Mouse (Mus musculus) megakaryocyte, embryonic 14.5 days (primary cell): Measurements from ENCODE around the gene Hrh1. TPM values are rescaled to one million over a fixed set of nuclear protein-coding genes. Genes with fewer than 3 reads are reported as not detected.

Source experiments
- H3K27me3 ChIP-seq: replicated peaks from 2 replicates; pipeline ENCODE3; 2012; ENCODE audit warnings: inconsistent platforms
- H3K36me3 ChIP-seq: replicated peaks from 2 replicates; pipeline ENCODE3; 2012; ENCODE audit warnings: low read length, inconsistent platforms, mixed read lengths
- H3K4me1 ChIP-seq: 2 replicates; pipeline ENCODE4 v1.6.1; 2012; ENCODE audit warnings: inconsistent platforms
- H3K4me3 ChIP-seq: replicated peaks from 2 replicates; pipeline ENCODE3; 2012; ENCODE audit warnings: moderate library complexity, mild to moderate bottlenecking, inconsistent platforms
- H3K9me3 ChIP-seq: 2 replicates; pipeline ENCODE4 v1.6.1; 2012; ENCODE audit warnings: inconsistent platforms
- FLI1 ChIP-seq: IDR thresholded peaks from 2 replicates; pipeline ENCODE4 v1.6.1; 2012; ENCODE audit warnings: low read length, inconsistent platforms, mixed read lengths
- GATA1 ChIP-seq: IDR thresholded peaks from 3 replicates; pipeline ENCODE4 v1.6.1; 2012; ENCODE audit warnings: mixed read lengths, low read length, inconsistent platforms, borderline replicate concordance
- polyA plus RNA-seq: library from polyadenylated mRNA; stranded (reverse); fragments of >175 nt; gene quantifications from 2 replicates; pipeline ENCODE4 v1.2.3, GENCODE M21; 2012; ENCODE audit warnings: low replicate concordance; ENCODE audit not compliant: insufficient read depth

Hrh1 gene
- polyA plus RNA-seq, 1 experiment, result not detected

DNA sequence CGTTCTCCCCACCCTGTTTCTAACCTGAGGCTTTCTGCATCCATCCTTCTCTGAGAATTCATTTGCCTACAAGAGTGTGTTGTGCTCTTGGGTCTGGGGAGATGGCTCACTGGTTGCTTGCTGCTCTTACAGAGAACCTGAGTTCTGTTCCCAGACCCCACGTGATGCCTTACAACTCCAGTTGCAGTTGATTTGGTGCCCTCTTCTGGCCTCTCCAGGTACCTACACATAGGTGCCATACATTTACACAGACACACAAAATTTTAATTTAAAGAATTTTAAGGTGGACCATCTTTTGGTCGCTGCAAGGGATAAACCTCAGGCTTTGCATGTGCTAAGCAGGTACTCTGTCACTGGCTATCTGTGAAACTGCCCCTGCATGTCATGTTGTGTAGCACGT, 57.5 kb downstream of the Hrh1 start:
- TF ChIP-seq GATA1 (no peak), FLI1 (no peak)
- Histone ChIP-seq H3K9me3 (peaks cover 19% of the 10 kb centered on the region), H3K4me3 (no peak overlapping the region), H3K27me3 (peaks cover 2% of the 10 kb centered on the region), H3K36me3 (no peaks in the 10 kb centered on the region), H3K4me1 (no peaks in the 10 kb centered on the region)

GRCm38 (mm10) chr6:114456255-114457042, 58.7 kb downstream of the Hrh1 start:
- Histone ChIP-seq H3K4me1 (no peaks in the 10 kb centered on the region), H3K9me3 (peaks cover 25% of the 10 kb centered on the region), H3K4me3 (no peak overlapping the region), H3K36me3 (no peaks in the 10 kb centered on the region), H3K27me3 (peaks cover 2% of the 10 kb centered on the region)
- TF ChIP-seq FLI1 (no peak), GATA1 (no peak)

DNA sequence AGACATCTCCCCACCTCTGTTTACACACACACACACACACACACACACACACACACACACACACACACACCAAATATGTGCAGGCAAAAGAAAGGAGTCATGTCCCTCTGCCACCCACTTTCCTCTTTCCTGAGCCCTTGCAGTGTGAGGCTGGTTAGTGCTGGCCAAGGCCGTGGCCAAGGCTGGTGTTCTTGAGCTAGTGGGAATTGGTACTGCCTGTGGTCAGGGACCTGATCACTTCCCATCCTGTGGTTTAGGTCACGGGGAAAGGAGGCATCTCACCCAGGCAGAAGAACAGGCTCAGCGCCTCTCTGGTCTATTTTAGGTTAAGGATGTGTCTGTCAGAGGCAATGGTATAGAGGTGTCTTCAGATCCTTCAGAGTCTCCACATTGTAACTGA, 59.6 kb downstream of the Hrh1 start:
- Histone ChIP-seq H3K4me3 (no peak overlapping the region), H3K4me1 (no peaks in the 10 kb centered on the region), H3K9me3 (peaks cover 26% of the 10 kb centered on the region), H3K36me3 (no peaks in the 10 kb centered on the region), H3K27me3 (peaks cover 2% of the 10 kb centered on the region)
- TF ChIP-seq GATA1 (no peak), FLI1 (no peak)

DNA sequence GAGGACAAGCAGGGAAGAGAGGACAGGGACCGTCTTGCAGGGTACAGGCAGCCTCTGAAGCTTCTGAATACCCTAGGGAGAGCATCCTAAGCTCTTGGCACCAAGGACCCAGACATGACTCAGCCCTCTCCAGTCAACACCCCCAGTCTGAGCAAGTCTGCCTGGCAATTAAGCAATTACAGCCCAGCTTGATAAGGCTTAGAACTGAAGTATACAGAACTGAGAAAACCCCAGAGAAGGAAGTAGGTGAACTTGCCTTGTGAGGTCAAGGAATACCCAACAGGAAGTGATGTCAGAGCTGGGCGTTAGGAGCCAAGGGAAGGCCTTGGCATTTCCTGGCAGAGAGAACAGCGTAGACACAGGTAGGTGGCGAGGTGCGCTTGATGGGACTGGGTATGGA, 60.5 kb downstream of the Hrh1 start:
- Histone ChIP-seq H3K36me3 (no peaks in the 10 kb centered on the region), H3K27me3 (peaks cover 2% of the 10 kb centered on the region), H3K4me1 (no peaks in the 10 kb centered on the region), H3K4me3 (no peak overlapping the region), H3K9me3 (peaks cover 26% of the 10 kb centered on the region)
- TF ChIP-seq GATA1, result no peak
- TF ChIP-seq FLI1, result no peak

DNA sequence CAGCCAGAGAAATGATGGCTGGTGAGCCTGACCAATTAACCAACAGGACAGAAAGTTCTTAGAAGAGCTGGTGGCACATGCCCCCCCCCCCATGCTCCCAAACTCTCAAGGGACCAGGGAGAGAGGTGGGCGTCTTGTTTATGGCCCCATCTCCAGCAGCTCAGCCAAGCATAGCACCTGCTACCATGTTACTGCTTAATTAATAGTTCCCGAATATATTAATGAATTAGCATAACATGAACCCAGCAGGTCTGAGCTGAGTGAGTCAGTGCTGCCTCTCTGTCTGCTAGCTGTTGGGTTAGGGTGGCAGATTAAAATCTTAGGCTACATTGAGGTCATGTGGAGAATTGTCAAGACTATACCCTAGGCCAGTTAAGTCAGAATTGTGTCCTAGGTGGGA, 62.2 kb downstream of the Hrh1 start:
- Histone ChIP-seq H3K9me3 (peaks cover 22% of the 10 kb centered on the region), H3K4me1 (no peaks in the 10 kb centered on the region), H3K27me3 (peaks cover 1% of the 10 kb centered on the region), H3K4me3 (no peak overlapping the region), H3K36me3 (no peaks in the 10 kb centered on the region)
- TF ChIP-seq FLI1 (no peak), GATA1 (no peak)

GRCm38 (mm10) chr6:114461536-114461935, 63.8 kb downstream of the Hrh1 start:
- Histone ChIP-seq H3K4me1 (no peaks in the 10 kb centered on the region), H3K4me3 (no peak overlapping the region), H3K9me3 (peaks cover 17% of the 10 kb centered on the region), H3K36me3 (no peaks in the 10 kb centered on the region), H3K27me3 (no peaks in the 10 kb centered on the region)
- TF ChIP-seq GATA1 (no peak), FLI1 (no peak)

- Histone ChIP-seq H3K27me3 (no peaks in the 10 kb centered on the region), H3K9me3 (peaks cover 18% of the 10 kb centered on the region), H3K4me3 (no peak overlapping the region), H3K4me1 (no peaks in the 10 kb centered on the region), H3K36me3 (no peaks in the 10 kb centered on the region)
- no peak for TF ChIP-seq FLI1
- no peak for TF ChIP-seq GATA1
These were observed 65.0 kb downstream of the Hrh1 start for GRCm38 (mm10) chr6:114462747-114463146.

DNA sequence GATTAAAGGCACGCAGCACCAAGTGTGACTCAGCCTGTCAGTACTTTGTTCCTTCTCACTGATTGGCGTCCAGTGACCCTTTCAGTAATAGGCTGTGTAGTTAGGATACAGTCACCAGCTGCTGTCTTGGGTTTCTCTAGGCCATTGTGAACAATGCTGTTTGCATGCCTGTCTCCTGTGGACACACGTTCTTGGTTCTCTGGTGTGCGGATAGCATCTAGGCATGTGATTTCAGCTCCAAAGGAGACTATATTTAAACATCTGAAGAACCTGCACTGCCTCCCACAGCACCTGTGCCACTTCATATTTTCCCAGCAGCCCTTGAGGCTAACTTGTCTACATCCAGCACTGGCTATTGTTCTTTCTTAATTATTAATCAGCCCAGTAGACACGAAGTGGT, 75.8 kb downstream of the Hrh1 start:
- H3K9me3 ChIP-seq, result no peaks in the 10 kb centered on the region
- no peaks in the 10 kb centered on the region for H3K36me3 ChIP-seq
- peaks cover 2% of the 10 kb centered on the region for H3K27me3 ChIP-seq
- no peak overlapping the region for H3K4me3 ChIP-seq
- TF ChIP-seq FLI1, result no peak
- no peak for TF ChIP-seq GATA1
- H3K4me1 ChIP-seq, result no peaks in the 10 kb centered on the region

DNA sequence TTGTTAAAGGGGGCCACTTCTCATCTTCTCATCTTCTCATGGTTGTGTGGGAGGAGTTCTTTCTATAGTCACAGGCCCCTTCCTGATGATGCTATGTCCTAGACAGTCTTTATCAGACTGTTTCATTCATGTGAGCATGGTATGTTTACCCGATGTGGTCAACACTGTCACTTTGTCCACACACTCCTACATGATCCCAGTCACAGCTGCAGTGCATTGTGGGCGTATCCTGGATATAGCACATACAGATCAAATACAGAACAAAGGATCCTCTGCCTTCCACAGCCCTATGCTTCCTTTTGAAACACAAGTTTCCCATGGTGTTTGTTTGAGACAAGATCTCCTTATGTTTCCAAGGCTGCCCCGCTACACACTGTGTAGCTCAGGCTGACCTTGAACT, 76.3 kb downstream of the Hrh1 start:
- H3K9me3 ChIP-seq, result no peaks in the 10 kb centered on the region
- no peaks in the 10 kb centered on the region for H3K4me1 ChIP-seq
- H3K36me3 ChIP-seq, result no peaks in the 10 kb centered on the region
- TF ChIP-seq FLI1 (no peak), GATA1 (no peak)
- no peak overlapping the region for H3K4me3 ChIP-seq
- peaks cover 2% of the 10 kb centered on the region for H3K27me3 ChIP-seq

DNA sequence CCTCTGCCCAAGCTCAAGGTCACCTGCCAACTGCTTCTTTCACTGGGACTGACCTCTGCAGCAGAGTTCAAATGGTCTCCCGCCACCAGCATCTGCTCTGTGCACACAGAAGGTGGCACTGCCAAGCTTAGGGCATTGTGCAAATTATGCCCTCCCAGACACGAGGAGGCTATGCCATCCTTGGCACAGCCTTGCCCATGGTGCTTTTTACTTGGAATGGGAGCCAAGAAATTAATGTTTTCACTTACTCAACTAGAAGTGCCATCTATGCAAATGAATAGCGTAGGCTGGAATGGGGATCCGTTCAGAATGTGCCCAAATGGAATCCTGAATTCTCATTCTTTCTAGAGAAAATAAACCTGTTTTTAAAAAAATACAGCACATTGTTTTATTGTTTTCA, 77.2 kb downstream of the Hrh1 start:
- Histone ChIP-seq H3K4me1 (no peaks in the 10 kb centered on the region), H3K9me3 (no peaks in the 10 kb centered on the region), H3K27me3 (peaks cover 2% of the 10 kb centered on the region), H3K4me3 (no peak overlapping the region), H3K36me3 (no peaks in the 10 kb centered on the region)
- TF ChIP-seq FLI1 (no peak), GATA1 (no peak)

DNA sequence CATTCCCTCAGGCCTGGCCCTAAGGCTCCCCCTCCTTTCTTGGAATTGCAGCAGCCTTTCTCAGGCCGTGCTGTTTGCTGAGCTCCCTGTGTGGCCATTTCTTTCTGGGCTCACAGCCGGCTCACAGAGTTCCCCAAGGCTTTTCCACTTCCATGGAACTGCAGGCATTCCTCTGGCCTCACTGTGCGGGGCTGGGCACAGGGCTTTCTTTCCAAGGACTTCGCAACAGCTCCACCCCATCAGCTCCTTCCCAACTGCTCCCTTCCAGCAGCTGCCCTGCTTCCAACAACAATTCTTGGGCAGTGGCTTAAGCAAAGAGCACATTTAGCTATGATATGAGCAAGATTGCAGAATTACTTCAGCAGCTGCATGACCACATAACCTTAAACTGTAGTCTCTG, 81.0 kb downstream of the Hrh1 start:
- H3K27me3 ChIP-seq, result no peaks in the 10 kb centered on the region
- TF ChIP-seq GATA1, result no peak
- no peak for TF ChIP-seq FLI1
- no peak overlapping the region for H3K4me3 ChIP-seq
- no peaks in the 10 kb centered on the region for H3K4me1 ChIP-seq
- no peaks in the 10 kb centered on the region for H3K36me3 ChIP-seq
- H3K9me3 ChIP-seq, result no peaks in the 10 kb centered on the region
